ENCODE assay signal across 8 mouse cellular contexts in genomic region chr19:6118677-6119185, GRCm38 (mm10). TPM values are rescaled to one million over a fixed set of nuclear protein-coding genes. Genes with fewer than 3 reads are reported as not detected.
A peak's percentile ranks its signal among the peaks of the same experiment; 100 is the strongest.
DNase-seq lines count a peak whose midpoint lies in the region; ATAC-seq and TF ChIP-seq lines count a peak whose summit lies in the region.

No protein-coding gene starts in this region.

- no peaks in the 10 kb centered on the region for H3K27me3 ChIP-seq in heart, embryonic 10.5 days (ENCODE audit: insufficient read depth, poor library complexity, severe bottlenecking)
- H3K27me3 ChIP-seq in C2C12 (ENCODE audit: control insufficient read depth, insufficient read depth, insufficient read length), result no peaks in the 10 kb centered on the region
- no peaks in the 10 kb centered on the region for H3K27me3 ChIP-seq in limb, embryonic 12.5 days

- H3ac ChIP-seq in C2C12 (ENCODE audit: control insufficient read depth, insufficient read length, low read depth), result peak overlapping the region; percentile 38

- peak overlapping the region; percentile 97 for H3K27ac ChIP-seq in heart, embryonic 10.5 days
- H3K27ac ChIP-seq in embryonic fibroblast, embryonic 13.5 days (ENCODE audit: insufficient read depth, low read length), result peak overlapping the region; percentile 99
- H3K27ac ChIP-seq in limb, embryonic 12.5 days, result peak overlapping the region; percentile 97
- peak overlapping the region; percentile 62 for H3K27ac ChIP-seq in olfactory bulb, adult 2 months (ENCODE audit: insufficient read depth, low read depth, low read length)

- no peak for TF ChIP-seq CTCF in C2C12 (IDR thresholded peaks at IDR 0.05; ENCODE audit: control insufficient read depth, insufficient read depth, insufficient read length)
- no peak for TF ChIP-seq CTCF in embryonic fibroblast, embryonic 13.5 days (IDR thresholded peaks at IDR 0.05; ENCODE audit: borderline replicate concordance, insufficient read depth, low read length)
- no peak for TF ChIP-seq CTCF in olfactory bulb, adult 2 months (IDR thresholded peaks at IDR 0.05; ENCODE audit: insufficient read depth, low read depth, low read length)

- peak overlapping the region; percentile 88 for H3K9ac ChIP-seq in limb, embryonic 12.5 days (replicated peaks)

- H3K79me2 ChIP-seq in C2C12 (ENCODE audit: control insufficient read depth, insufficient read depth), result peaks cover 27% of the 10 kb centered on the region

- H3K4me1 ChIP-seq in heart, embryonic 10.5 days, result peaks cover 37% of the 10 kb centered on the region
- no peaks in the 10 kb centered on the region for H3K4me1 ChIP-seq in embryonic fibroblast, embryonic 13.5 days (ENCODE audit: control insufficient read depth, insufficient read depth, low read length)
- peaks cover 29% of the 10 kb centered on the region for H3K4me1 ChIP-seq in limb, embryonic 12.5 days (replicated peaks)
- peaks cover 11% of the 10 kb centered on the region for H3K4me1 ChIP-seq in olfactory bulb, adult 2 months (ENCODE audit: control insufficient read depth, insufficient read depth, low read length)

- H3K79me3 ChIP-seq in C2C12 (ENCODE audit: low read depth), result peaks cover 16% of the 10 kb centered on the region

- DNase-seq in heart, embryonic 10.5 days (ENCODE audit: low spot score), result no peak
- no peak for DNase-seq in heart, postnatal 10 days
- DNase-seq in frontal cortex, adult 2 months (ENCODE audit: extremely low spot score in 1 of 2, low spot score in 1 of 2), result no peak
- no peak for DNase-seq in layer of hippocampus, adult 11-12 months (ENCODE audit: low spot score)

- ATAC-seq in limb, embryonic 12.5 days (ENCODE audit: insufficient number of reproducible peaks, insufficient read depth, low FRiP score, low TSS enrichment, low read depth), result peak; percentile 12; the same call in 1 of the 2 replicates

- peaks cover 33% of the 10 kb centered on the region for H3K36me3 ChIP-seq in heart, embryonic 10.5 days
- H3K36me3 ChIP-seq in C2C12 (ENCODE audit: control insufficient read depth, insufficient read depth), result peaks cover 27% of the 10 kb centered on the region
- peaks cover 49% of the 10 kb centered on the region for H3K36me3 ChIP-seq in limb, embryonic 12.5 days

- TF ChIP-seq POLR2A in embryonic fibroblast, embryonic 13.5 days (IDR thresholded peaks at IDR 0.05; ENCODE audit: low read depth, low read length), result peak; percentile 62; the same call in 1 of the 2 replicates
- no peak for TF ChIP-seq POLR2A in olfactory bulb, adult 2 months (IDR thresholded peaks at IDR 0.05; ENCODE audit: insufficient read depth, low read depth, low read length)

- no peaks in the 10 kb centered on the region for H3K9me3 ChIP-seq in heart, embryonic 10.5 days
- H3K9me3 ChIP-seq in limb, embryonic 12.5 days, result no peaks in the 10 kb centered on the region

- H3K4me3 ChIP-seq in heart, embryonic 10.5 days, result peak overlapping the region; percentile 92
- H3K4me3 ChIP-seq in C2C12 (ENCODE audit: insufficient read depth, poor library complexity, severe bottlenecking), result peak overlapping the region; percentile 74
- peak overlapping the region; percentile 51 for H3K4me3 ChIP-seq in embryonic fibroblast, embryonic 13.5 days (ENCODE audit: insufficient read depth, low read length)
- peak overlapping the region; percentile 91 for H3K4me3 ChIP-seq in limb, embryonic 12.5 days (replicated peaks)
- H3K4me3 ChIP-seq in olfactory bulb, adult 2 months (ENCODE audit: insufficient read depth, low read depth, low read length), result peak overlapping the region; percentile 89

- H3K4me2 ChIP-seq in limb, embryonic 12.5 days, result peak overlapping the region; percentile 88

- WGBS in heart, embryonic 10.5 days, result 2% methylated on average over 8 of the region's 8 CpGs
- 4% methylated on average over 8 of the region's 8 CpGs for whole genome bisulfite sequencing in limb, embryonic 12.5 days
- WGBS in olfactory bulb, adult 2 months, result 1% methylated on average over 8 of the region's 8 CpGs

- intact Hi-C loops in heart, postnatal 10 days (cut with DNase I), result loop anchor here (2.0 kb wide), 1 partner anchor 34 kb away; the partner anchor contains the start of genes Cdca5 and Zfpl1

TF ChIP-seq in C2C12, 6 proteins besides CTCF, POLR2A, EP300 and RAD21:
- TF ChIP-seq MYOD1 (IDR thresholded peaks at IDR 0.05; ENCODE audit: control insufficient read depth, insufficient read length, low read depth) (no peak), FOSL1 (IDR thresholded peaks at IDR 0.05; ENCODE audit: insufficient read depth, low read length, poor library complexity, severe bottlenecking) (no peak), MAX (IDR thresholded peaks at IDR 0.05) (no peak), CEBPB (IDR thresholded peaks at IDR 0.05; ENCODE audit: low read depth) (no peak), MYOG (IDR thresholded peaks at IDR 0.05; ENCODE audit: control insufficient read depth, extremely low read depth, insufficient read length) (no peak), USF1 (IDR thresholded peaks at IDR 0.05; ENCODE audit: low read depth) (no peak)
TF ChIP-seq in C2C12: peak in this region for 0.

RNA-seq across cellular contexts. Expression of gene Sac3d1, which starts 0.3 kb away (rescaled TPM):
- 42.3 and 57.9 TPM in 2 replicates for polyA plus RNA-seq in heart, embryonic 10.5 days (2016; fragmentation: Nextera tagmentation; extraction: Ambion mirVana)
- total RNA-seq in heart, postnatal 10 days (2021), result 10 to 100 TPM; 10.2 to 13.9 TPM
- polyA plus RNA-seq in C2C12 (2012; fragmentation: generic; extraction: Trizol), result 44.7 TPM
- polyA plus RNA-seq in embryonic fibroblast, embryonic 13.5 days (2011; ENCODE audit: insufficient read length, low read depth, missing spikeins), result 13.7 and 16.2 TPM in 2 replicates
- polyA plus RNA-seq in limb, embryonic 12.5 days (2016; fragmentation: Nextera tagmentation; extraction: Ambion mirVana), result 55.0 and 58.8 TPM in 2 replicates
- not detected in 2 replicates for polyA plus RNA-seq in olfactory bulb, adult 2 months (2012; ENCODE audit: insufficient read depth, insufficient read length, low replicate concordance, missing spikeins)
- polyA plus RNA-seq in frontal cortex, adult 2 months (2012; rRNA removed), result 24.2 and 29.4 TPM in 2 replicates

RNA-seq across cellular contexts. Expression of gene Snx15, which starts 9.4 kb away (rescaled TPM):
- polyA plus RNA-seq in heart, embryonic 10.5 days (2016; fragmentation: Nextera tagmentation; extraction: Ambion mirVana), result 22.4 and 25.8 TPM in 2 replicates
- total RNA-seq in heart, postnatal 10 days (2021), result 10 to 100 TPM; 12.5 to 12.6 TPM
- 22.7 TPM for polyA plus RNA-seq in C2C12 (2012; fragmentation: generic; extraction: Trizol)
- 19.5 and 22.6 TPM in 2 replicates for polyA plus RNA-seq in embryonic fibroblast, embryonic 13.5 days (2011; ENCODE audit: insufficient read length, low read depth, missing spikeins)
- polyA plus RNA-seq in limb, embryonic 12.5 days (2016; fragmentation: Nextera tagmentation; extraction: Ambion mirVana), result 33.1 and 33.2 TPM in 2 replicates
- not detected in 2 replicates for polyA plus RNA-seq in olfactory bulb, adult 2 months (2012; ENCODE audit: insufficient read depth, insufficient read length, low replicate concordance, missing spikeins)
- polyA plus RNA-seq in frontal cortex, adult 2 months (2012; rRNA removed), result 63.5 and 65.2 TPM in 2 replicates

RNA-seq across cellular contexts. Expression of gene Naaladl1, which starts 13.1 kb away (rescaled TPM):
- polyA plus RNA-seq in heart, embryonic 10.5 days (2016; fragmentation: Nextera tagmentation; extraction: Ambion mirVana), result 0.52 and 0.59 TPM in 2 replicates
- total RNA-seq in heart, postnatal 10 days (2021), result under 1 TPM; 0.10 to 0.17 TPM
- polyA plus RNA-seq in C2C12 (2012; fragmentation: generic; extraction: Trizol), result 0.16 TPM
- polyA plus RNA-seq in embryonic fibroblast, embryonic 13.5 days (2011; ENCODE audit: insufficient read length, low read depth, missing spikeins), result 0.45 and 0.61 TPM in 2 replicates
- polyA plus RNA-seq in limb, embryonic 12.5 days (2016; fragmentation: Nextera tagmentation; extraction: Ambion mirVana), result 0.54 and 0.71 TPM in 2 replicates
- polyA plus RNA-seq in olfactory bulb, adult 2 months (2012; ENCODE audit: insufficient read depth, insufficient read length, low replicate concordance, missing spikeins), result not detected in 2 replicates
- 0.26 and 0.32 TPM in 2 replicates for polyA plus RNA-seq in frontal cortex, adult 2 months (2012; rRNA removed)

RNA-seq across cellular contexts. Expression of gene Batf2, which starts 22.1 kb away (rescaled TPM):
- not detected in 2 replicates for polyA plus RNA-seq in heart, embryonic 10.5 days (2016; fragmentation: Nextera tagmentation; extraction: Ambion mirVana)
- total RNA-seq in heart, postnatal 10 days (2021), result under 1 TPM; 0.31 to 0.32 TPM
- polyA plus RNA-seq in C2C12 (2012; fragmentation: generic; extraction: Trizol), result 0.04 TPM
- polyA plus RNA-seq in embryonic fibroblast, embryonic 13.5 days (2011; ENCODE audit: insufficient read length, low read depth, missing spikeins), result not detected in 2 replicates
- polyA plus RNA-seq in limb, embryonic 12.5 days (2016; fragmentation: Nextera tagmentation; extraction: Ambion mirVana), result not detected in 2 replicates
- not detected in 2 replicates for polyA plus RNA-seq in olfactory bulb, adult 2 months (2012; ENCODE audit: insufficient read depth, insufficient read length, low replicate concordance, missing spikeins)
- polyA plus RNA-seq in frontal cortex, adult 2 months (2012; rRNA removed), result 0.54 and 0.63 TPM in 2 replicates

RNA-seq across cellular contexts. Expression of gene Arl2, which starts 22.6 kb away (rescaled TPM):
- polyA plus RNA-seq in heart, embryonic 10.5 days (2016; fragmentation: Nextera tagmentation; extraction: Ambion mirVana), result 91.2 and 105 TPM in 2 replicates
- 10 to 100 TPM; 60.5 to 63.5 TPM for total RNA-seq in heart, postnatal 10 days (2021)
- 78.3 TPM for polyA plus RNA-seq in C2C12 (2012; fragmentation: generic; extraction: Trizol)
- polyA plus RNA-seq in embryonic fibroblast, embryonic 13.5 days (2011; ENCODE audit: insufficient read length, low read depth, missing spikeins), result 56.2 and 57.6 TPM in 2 replicates
- 78.2 and 83.4 TPM in 2 replicates for polyA plus RNA-seq in limb, embryonic 12.5 days (2016; fragmentation: Nextera tagmentation; extraction: Ambion mirVana)
- not detected in 2 replicates for polyA plus RNA-seq in olfactory bulb, adult 2 months (2012; ENCODE audit: insufficient read depth, insufficient read length, low replicate concordance, missing spikeins)
- 123 and 135 TPM in 2 replicates for polyA plus RNA-seq in frontal cortex, adult 2 months (2012; rRNA removed)

Comparison
In these comparisons a context has a peak if more than half of its experiments do, and no peak if none do; other contexts are left out.
1. RNA of gene Sac3d1, which starts 0.3 kb away (polyA plus RNA-seq): 55.0 to 58.8 TPM in limb, embryonic 12.5 days, 42.3 to 57.9 TPM in heart, embryonic 10.5 days, 44.7 TPM in C2C12 (single experiment), 24.2 to 29.4 TPM in frontal cortex, adult 2 months and 13.7 to 16.2 TPM in embryonic fibroblast, embryonic 13.5 days; not detected in olfactory bulb, adult 2 months; every median in the first group is over 10 times any median in the second.
2. RNA of gene Snx15, which starts 9.4 kb away (polyA plus RNA-seq): 63.5 to 65.2 TPM in frontal cortex, adult 2 months, 33.1 to 33.2 TPM in limb, embryonic 12.5 days, 22.4 to 25.8 TPM in heart, embryonic 10.5 days, 22.7 TPM in C2C12 (single experiment) and 19.5 to 22.6 TPM in embryonic fibroblast, embryonic 13.5 days; not detected in olfactory bulb, adult 2 months; every median in the first group is over 10 times any median in the second.
3. Peak in every context shown above with its lines, with median percentiles within 50 percentile points of each other: H3K27ac ChIP-seq and H3K4me3 ChIP-seq.